Mouse (Mus musculus) thymus, adult 2 months (tissue): Measurements from ENCODE around the gene Efnb3.

ENCODE experiments used
- CTCF ChIP-seq: fragments of 200-500 bp; IDR thresholded peaks from 2 replicates; pipeline ENCODE4 v1.5.1; 2012; ENCODE audit warnings: mild to moderate bottlenecking, control low read depth, low read length, moderate library complexity, borderline replicate concordance; ENCODE audit not compliant: control insufficient read depth, poor library complexity, insufficient read depth; ENCODE audit errors: extremely low read depth
- POLR2A ChIP-seq: fragments of 200-500 bp; IDR thresholded peaks from 2 replicates; pipeline ENCODE4 v1.6.1; 2012; ENCODE audit warnings: mild to moderate bottlenecking, low read length, control low read depth, moderate library complexity; ENCODE audit not compliant: control insufficient read depth, poor library complexity, insufficient read depth; ENCODE audit errors: extremely low read depth

- peak; percentile 80 for TF ChIP-seq CTCF
- TF ChIP-seq POLR2A = no peak
Measured at GRCm38 (mm10) chr11:69546423-69547053, 13.5 kb downstream of the Efnb3 start.
